Mouse (Mus musculus) brown adipose tissue, adult 24 weeks (tissue): ENCODE results near the gene Sgcd. TPM values are rescaled to one million over a fixed set of nuclear protein-coding genes. Genes with fewer than 3 reads are reported as not detected.
"Not testable (repeated sequence)": the region's sequence is repeated elsewhere in the genome, so short reads cannot be mapped to it uniquely, and the experiment has no call there.

ENCODE experiments used
- H3K27ac ChIP-seq: fragments of 200-500 bp; replicated peaks from 2 replicates; pipeline ENCODE4 v1.5.1; 2012; ENCODE audit warnings: low read depth, mild to moderate bottlenecking, low read length
- H3K4me1 ChIP-seq: fragments of 200-500 bp; 2 replicates; pipeline ENCODE4 v1.6.1; 2012; ENCODE audit warnings: low read length, mixed read lengths; ENCODE audit not compliant: control insufficient read depth, insufficient read depth, insufficient read length
- H3K4me3 ChIP-seq: fragments of 200-500 bp; 2 replicates; pipeline ENCODE4 v1.5.1; 2012; ENCODE audit warnings: low read depth, mild to moderate bottlenecking, low read length, moderate library complexity; ENCODE audit not compliant: insufficient read depth
- polyA plus RNA-seq: library from polyadenylated mRNA; stranded (reverse); fragments of >200 nt; gene quantifications from 2 replicates; pipeline ENCODE4 v1.2.4, GENCODE M21; 2012; ENCODE audit not compliant: missing spikeins, insufficient read depth, insufficient read length

Sgcd gene
- polyA plus RNA-seq, 1 experiment, result 42.5 TPM

DNA sequence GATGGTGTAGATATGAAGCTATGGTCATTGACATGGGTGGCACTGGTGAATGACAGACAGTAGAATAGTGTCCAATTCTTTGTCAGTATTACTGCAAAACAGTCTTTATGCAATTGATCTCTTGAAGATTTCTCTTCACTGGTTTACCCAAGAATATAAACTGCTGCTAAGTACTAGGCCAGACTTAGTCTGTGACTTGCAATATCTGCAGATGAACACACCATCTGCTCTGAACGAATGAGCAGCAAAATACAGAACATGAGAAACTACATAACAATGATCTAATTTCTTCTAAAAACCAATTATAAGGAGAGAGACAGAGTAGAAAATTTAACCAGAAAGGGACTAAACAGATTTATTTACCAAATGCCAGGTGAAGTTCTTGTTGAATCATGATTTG, 105.2 kb downstream of the Sgcd start:
- Histone ChIP-seq H3K27ac (no peak overlapping the region), H3K4me3 (no peak overlapping the region), H3K4me1 (no peaks in the 10 kb centered on the region)

DNA sequence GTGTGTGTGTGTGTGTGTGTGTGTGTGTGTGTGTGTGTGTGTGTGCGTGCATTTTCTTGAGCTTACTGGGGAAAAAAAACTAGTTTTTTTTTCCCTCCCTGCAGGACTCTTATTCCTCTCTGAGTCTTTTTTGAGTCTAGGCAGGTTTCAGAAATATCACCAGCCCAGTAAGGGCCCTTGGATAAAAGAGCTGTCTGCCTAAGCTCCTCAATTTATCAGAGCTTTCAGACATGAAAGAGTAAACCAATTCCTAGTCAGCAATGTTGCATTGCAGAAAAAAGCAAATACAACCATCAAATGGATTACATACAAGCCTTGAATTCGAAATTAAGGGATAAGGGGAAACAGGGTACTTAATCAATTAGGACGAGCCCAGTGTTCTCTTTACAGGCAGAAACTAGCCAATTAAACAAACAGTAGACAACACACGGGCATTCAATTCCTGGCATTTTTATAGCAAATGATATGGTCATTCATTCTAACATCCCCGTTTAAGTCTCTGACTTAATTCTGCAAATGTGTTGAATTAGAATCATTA, 112.1 kb downstream of the Sgcd start:
- Histone ChIP-seq H3K4me1 (no peaks in the 10 kb centered on the region), H3K4me3 (no peak overlapping the region), H3K27ac (no peak overlapping the region)

DNA sequence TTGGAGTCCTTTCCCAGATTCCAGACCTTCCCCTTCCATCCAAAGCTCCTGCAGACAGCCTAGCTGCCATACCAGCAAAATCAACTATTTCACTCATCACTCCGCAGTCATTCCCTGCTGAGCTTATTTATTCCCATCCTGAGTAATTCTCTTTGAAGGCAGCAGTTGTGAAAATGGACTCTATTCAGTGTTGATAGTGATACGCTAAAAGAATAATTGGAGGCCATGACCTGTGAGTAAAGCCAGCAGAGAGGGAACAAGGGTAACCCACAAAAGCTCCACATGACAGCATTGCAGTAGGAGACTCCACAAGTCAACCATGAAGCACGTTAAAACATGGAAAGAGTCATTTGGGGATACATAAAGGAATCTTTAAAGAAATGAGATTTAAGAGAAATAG, 142.9 kb downstream of the Sgcd start:
- Histone ChIP-seq H3K27ac (no peak overlapping the region), H3K4me1 (no peaks in the 10 kb centered on the region), H3K4me3 (no peak overlapping the region)

DNA sequence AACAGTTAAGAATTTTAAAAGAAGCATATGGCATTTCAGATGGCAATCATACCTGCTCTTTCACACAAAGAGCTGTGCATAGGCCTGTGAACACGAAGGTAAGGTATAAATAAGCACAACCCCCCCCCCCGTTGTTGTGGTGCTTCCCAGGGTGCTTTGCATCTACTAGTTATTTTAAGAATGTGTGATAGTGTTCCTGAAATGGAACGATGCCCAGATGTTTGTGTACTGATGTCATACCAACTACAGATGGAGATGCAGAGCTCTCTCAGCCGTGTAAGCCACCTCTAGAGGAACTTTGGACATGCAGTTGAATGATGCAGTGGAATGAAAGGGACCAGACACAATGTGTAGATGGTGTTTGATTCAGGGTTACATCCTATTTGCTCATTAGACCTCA, 155.5 kb downstream of the Sgcd start:
- H3K27ac ChIP-seq, result no peak overlapping the region
- no peak overlapping the region for H3K4me3 ChIP-seq
- no peaks in the 10 kb centered on the region for H3K4me1 ChIP-seq

DNA sequence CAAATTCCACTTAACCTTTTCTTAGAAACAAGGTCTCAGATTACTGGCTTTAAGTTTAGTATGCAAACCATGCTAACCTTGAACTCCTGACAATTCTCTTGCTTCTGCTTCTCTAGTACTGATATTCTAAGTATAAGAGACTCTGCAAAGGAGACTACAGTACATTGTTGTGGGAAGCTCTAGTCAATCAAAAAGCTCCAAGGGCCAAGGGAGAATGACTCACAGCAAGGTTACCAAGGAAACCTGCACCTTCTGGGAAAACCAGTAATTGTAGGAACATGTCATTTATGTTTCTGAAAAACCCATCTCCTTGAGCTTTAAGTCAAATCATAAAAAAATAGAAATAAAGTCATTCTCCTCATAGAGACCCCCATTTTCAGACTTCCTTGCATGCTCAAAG, 178.5 kb downstream of the Sgcd start:
- H3K4me1 ChIP-seq, result no peaks in the 10 kb centered on the region
- H3K4me3 ChIP-seq, result no peak overlapping the region
- no peak overlapping the region for H3K27ac ChIP-seq

DNA sequence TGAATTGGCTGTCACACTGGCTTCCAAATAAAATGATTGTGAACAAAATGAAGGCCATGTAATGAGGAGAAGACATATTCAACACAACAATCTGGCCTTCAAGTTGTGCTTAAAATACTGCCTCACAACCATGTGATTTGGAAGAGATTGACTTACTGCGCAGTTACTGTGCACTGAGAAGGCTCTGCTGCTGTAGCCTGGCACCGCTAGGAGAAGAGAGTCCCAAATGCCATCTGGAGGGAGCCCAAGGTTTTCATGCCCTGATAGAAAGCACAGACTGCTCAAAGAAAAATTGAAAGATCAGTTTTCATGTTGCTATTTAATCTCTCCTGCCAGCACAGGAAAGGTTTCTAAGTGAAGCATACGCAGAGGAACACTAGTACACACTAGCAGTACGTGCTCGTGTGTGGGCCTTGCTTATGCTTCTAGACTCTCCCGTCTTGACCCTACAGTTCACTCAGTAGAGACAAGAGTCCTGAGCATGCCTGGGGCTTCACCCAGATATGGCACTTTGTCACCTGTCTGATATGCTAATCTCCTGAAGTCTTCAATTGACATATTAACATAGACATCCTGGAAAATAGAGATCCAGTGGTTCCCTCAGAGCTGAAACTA, 184.6 kb downstream of the Sgcd start:
- Histone ChIP-seq H3K4me3 (no peak overlapping the region), H3K4me1 (no peaks in the 10 kb centered on the region), H3K27ac (no peak overlapping the region; the same call in 1 of the 2 replicates)

DNA sequence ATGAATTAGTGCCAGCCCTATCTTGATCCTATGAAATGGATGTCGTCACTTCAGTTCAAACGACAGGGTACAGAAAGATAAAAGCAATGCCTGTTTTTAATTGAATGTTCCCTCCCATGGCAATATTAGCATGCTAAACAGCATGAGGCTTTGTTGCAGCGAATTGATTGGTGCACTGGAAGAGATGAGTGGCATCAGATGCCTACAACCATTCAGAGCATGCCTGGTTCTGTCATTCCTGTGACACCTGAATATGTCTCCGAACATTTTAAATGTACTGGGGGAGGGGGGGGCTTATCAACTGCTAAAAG, 210.9 kb downstream of the Sgcd start:
- H3K27ac ChIP-seq, result no peak overlapping the region
- H3K4me1 ChIP-seq, result no peaks in the 10 kb centered on the region
- no peak overlapping the region for H3K4me3 ChIP-seq

DNA sequence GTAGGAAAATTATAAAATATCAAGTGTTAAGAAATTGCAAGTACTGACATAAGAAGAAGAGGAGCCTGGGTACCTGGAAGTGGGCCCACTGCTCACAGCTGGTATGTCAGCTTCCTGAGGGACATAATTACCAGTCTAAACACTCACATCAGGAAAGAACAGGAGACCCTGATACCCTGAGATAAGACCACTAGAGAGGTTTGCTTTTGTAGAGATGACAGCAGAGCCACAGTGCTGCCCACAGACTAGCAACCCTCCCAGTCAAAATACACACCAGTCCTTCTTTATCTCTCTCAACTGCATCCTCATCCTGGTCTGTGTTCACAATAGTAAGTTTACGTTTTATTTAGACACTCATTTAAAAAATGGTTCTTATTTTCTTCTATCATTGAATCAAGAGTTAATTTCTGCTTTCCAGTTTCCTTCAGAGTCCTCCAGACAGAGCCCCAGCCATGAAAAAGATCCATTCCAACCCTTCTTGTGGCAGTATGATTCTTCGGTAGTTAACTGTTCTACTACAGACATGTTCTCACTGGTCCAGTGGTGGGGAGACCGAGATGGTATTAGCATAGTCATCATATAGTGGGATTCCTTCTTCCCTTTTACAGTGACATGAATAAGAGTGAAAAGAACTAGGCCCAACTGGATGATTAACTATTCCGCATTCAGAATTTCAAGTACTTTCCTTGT, 211.4 kb downstream of the Sgcd start:
- Histone ChIP-seq H3K4me3 (no peak overlapping the region), H3K4me1 (no peaks in the 10 kb centered on the region), H3K27ac (no peak overlapping the region)

DNA sequence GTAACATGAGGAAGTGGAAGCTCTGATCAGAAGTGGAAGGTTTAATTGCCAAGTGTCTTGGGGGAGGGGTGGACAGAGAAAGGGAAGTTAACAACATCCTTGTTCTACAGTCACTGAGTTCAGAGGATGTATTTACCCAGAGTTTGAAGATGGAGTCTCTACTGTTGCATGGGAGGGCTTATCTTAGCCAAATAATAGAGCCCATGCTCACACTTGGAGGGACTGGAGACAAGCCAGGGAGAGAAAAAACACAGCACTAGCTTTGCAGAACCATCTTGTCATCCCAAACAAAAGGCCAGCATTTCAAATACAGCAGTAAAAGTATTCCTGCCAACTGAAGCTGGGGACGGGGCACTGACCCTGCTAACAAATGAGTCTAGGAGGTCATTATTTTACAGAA, 212.8 kb downstream of the Sgcd start:
- Histone ChIP-seq H3K4me3 (no peak overlapping the region), H3K27ac (no peak overlapping the region), H3K4me1 (no peaks in the 10 kb centered on the region)

DNA sequence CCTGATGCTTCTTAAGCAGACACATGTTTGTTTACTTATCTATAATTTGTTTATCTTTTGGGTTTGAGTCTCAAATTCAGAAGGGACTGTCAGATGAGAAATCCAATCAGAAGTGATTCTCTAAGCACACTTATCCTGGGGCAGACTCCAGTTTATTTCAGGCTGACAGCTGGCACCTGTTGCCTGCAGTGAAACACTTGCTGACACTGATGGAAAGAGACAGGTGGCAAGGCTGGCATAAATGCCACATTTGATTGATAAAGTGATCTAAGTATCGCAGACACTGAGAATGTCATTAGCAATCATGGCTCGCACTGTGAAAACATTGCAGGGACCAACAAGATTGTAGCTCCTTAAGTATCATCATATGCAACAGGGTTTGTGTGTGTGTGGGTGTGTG, 222.9 kb downstream of the Sgcd start:
- Histone ChIP-seq H3K4me3 (no peak overlapping the region), H3K4me1 (no peaks in the 10 kb centered on the region), H3K27ac (no peak overlapping the region)

DNA sequence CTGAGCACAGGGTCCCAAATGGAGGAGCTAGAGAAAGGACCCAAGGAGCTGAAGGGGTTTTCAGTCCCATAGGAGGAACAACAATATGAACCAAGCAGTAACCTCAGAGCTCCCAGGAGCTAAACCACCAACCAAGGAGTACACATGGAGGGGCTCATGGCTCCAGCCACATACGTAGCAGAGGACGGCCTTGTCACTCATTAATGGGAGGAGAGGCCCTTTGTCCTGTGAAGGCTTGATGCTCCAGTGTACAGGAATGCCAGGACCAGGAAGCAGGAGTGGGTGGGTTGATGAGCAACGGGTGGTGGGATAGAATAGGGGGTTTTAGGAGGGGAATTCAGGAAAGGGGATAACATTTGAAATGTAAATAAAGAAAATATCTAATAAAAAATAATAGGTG, 225.2 kb downstream of the Sgcd start:
- H3K4me3 ChIP-seq, H3K27ac ChIP-seq, H3K4me1 ChIP-seq: not testable (repeated sequence)

DNA sequence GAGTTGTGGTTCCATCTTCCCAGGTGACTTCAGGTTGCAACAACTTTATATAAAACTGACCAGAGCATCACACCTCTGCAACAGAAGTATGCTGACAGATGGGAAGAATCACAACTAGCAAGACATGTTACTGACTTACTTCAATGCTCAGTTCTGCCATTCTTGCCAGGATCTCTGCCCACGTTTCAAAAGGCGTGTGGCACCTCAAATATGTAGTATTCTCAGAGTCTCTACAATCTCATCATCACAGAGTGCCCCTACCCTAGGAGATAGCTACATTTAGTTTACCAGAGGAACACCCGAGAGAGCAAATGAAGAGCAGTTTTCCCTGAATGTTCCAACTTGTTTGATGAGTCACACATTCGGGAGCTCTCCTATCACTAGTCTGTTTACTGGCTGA, 229.8 kb downstream of the Sgcd start:
- Histone ChIP-seq H3K4me1 (no peaks in the 10 kb centered on the region), H3K4me3 (no peak overlapping the region), H3K27ac (no peak overlapping the region)

DNA sequence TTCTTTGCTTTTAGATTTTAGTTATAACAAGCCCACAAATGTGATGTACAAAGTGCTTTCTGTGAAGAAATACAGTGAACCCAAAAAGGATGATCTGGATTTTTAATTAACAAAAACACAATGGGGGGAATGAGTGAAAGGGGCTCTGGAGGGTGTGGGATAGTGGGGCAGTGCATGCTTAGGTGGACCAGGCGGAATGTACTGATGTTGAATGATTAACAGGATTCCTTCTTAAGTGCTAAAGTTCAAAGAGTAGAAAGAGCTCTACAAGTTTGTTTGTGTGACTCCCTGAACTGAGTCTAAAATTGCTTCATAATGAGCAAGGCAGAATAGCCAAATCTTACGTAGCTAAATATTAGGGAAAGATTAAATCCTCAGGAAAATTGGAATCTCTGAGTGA, 246.0 kb downstream of the Sgcd start:
- Histone ChIP-seq H3K27ac (no peak overlapping the region), H3K4me1 (no peaks in the 10 kb centered on the region), H3K4me3 (no peak overlapping the region)

DNA sequence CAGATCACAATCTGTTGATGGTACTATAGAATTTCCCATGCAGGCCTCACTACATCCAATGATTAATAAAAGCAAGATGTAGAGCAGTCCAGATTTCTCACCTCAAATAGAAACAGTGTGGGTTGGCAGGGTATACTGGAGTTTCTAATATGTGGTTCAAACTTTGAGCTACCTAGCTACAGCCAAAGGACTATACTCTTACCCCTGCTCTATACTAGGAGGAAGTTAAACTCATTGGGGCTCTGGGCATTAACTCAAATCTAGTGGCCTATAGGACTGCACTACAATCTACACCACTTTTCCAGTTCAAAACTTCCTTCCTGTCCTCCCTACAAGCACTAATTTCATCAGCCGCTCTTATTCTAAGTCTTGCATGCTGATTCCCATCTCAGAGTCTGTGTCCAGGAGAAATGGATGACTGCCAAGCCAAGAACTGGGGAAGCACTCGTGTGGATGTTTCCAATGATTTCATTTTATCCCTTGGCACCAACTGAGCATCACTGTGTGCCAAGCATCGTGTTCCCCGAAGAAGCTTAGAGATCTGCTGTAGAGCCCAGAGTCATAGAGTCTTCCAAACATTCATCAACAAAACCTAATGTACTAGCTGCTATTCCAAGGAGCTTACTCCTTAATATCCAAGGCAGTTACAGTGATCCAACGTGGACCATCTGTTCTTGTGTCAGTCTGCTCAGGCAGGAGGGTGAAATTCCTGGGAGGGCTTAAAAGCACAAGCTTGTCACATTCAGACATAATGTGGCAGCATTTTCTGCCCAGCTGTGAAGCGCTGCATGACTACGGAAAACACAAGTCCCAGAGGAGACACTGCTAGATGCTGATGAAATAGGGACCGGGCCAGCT, 283.6 kb downstream of the Sgcd start:
- Histone ChIP-seq H3K4me3 (no peak overlapping the region), H3K27ac (no peak overlapping the region), H3K4me1 (no peaks in the 10 kb centered on the region)

DNA sequence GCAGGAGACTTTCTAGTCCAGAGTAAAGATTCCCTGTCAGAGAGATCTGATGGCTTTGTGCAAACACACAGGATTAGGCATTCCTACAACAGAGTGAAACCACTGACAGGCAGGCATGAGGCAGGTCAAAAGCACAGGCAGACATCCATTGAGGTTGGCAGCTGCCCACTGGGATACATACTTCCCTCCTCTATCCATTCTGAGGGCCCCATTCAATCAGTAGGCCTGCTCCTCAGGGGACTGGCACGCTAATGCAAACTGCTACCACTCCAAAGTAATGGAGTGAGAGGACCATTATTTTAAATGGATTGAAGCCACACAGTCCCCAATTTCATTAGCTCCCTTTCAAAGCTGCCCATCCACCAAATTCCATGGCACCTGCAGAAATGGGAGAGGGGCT, 293.2 kb downstream of the Sgcd start:
- Histone ChIP-seq H3K4me1 (no peaks in the 10 kb centered on the region), H3K4me3 (no peak overlapping the region), H3K27ac (no peak overlapping the region)
